Mouse (Mus musculus) common myeloid progenitor, adult 5-6 weeks (primary cell): ENCODE measurements around the gene Uqcc1. TPM values are rescaled to one million over a fixed set of nuclear protein-coding genes. Genes with fewer than 3 reads are reported as not detected.

ENCODE experiments used
- ATAC-seq: replicated peaks from 2 replicates; pipeline ENCODE4 v1.8.0; 2016; ENCODE audit warnings: low read depth, mild to moderate bottlenecking, moderate TSS enrichment, inconsistent platforms; ENCODE audit not compliant: poor library complexity, severe bottlenecking
- total RNA-seq: library from RNA; stranded (forward); fragments of 200-1000, 187-1606 nt; gene quantifications from 2 replicates; pipeline ENCODE4 v1.2.3, GENCODE M21; 2017

Uqcc1 gene
- total RNA-seq, result 58.5 and 105 TPM in 2 replicates

DNA sequence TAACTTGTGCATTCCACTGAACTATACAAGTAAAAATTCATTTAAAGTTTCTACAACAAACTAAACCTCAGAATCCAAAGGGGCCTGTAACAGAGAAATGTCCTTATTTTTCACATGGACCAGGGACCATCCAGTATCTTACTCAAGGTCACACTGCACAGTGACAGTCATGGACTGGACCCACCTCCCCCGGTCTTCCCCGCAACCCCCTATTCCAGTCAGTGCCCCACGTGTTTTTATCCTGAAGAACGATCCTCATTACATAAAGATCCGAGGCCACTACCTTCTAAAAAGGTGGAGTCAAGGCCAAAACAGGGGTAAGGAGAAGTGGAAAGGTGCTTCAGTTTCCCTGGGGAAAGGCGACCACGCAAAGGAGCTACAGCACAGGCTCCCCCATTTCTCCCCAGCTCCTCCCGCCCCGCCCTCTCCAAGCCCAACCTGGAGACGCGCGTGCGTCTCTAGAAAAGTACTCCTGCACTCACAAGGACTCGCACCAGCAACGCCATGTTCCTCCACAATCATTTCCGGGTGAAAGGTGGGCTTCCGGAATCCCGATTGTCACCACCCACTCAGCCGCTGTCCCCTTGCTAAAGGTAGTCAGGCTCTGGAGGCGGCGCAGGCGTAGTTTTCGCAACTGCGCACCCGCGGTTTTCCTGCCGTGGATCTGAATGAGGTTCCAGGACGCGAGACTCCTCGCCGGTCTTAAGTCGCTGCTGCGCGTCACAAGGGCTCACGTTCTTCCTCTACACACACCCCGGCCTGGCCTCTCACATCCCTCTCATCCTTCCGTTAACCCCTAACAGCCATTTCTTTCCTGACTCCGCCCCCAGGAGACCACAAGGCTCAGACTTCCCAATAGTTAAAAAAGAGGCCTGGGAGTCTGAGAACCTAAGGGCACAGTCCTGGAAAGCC lies at the start of gene Uqcc1:
Gene Uqcc1 (minus strand): TSS at position 780 of the 912 bp plus-strand sequence.
- peak; percentile 97 for ATAC-seq

DNA sequence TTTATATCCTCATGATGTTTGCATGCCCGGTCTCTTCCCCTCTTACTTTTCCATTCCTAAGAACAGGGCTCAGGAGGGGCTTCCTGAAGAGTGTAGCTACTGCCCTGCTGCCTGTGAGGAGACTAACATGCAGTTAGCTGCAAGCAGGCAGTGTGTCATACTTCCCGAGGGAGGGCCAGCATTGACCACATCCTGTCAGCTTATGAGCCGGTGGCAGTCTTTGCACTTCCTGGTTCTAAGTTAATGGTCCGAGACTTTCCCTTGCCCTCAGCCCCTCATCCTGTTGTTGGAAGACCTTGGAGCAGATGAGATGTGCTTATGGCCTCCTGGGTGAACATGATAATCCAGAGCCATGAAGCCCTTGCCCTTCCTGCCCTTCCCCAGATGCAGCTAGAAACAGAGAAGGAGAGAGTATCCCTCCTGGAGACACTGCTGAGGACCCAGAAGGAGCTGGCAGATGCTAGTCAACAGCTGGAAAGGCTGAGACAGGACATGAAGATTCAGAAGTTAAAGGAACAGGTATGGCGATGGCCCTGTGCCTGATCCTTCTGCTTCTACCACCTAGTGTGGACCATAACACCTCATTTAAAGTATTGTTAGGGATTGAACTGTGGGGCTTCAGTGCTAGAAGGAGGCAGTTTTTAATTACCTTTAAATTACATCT lies 49.4 kb upstream of the Uqcc1 start:
- peak; percentile 99 for ATAC-seq

DNA sequence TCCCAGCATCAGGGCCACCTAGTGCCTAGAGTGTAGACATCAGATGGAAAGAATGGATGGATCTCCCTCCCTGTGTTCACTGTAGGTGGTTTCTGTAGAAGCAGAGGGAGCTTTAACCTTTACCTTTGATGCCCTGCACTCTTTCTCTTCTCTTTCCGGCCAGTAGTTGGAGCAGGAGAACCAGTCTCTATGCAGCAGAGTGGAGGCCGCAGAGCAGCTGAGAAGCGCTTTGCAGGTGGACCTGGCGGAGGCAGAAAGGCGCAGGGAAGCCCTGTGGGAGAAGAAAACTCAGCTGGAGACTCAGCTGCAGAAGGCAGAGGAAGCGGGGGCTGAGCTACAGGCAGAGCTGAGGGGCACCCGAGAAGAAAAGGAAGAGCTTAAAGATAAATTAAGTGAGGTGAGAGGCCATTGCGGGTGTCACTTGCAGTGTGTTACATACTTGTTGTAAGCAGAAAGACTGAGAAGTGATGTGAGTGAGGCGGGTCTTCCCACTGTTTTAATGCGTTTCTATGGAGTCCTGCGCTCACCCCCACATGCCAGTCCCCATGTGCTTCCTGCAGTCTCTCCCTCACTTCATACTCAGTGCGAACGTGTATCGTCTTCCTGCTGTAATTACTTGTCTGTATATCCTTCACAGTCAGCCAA lies 44.1 kb upstream of the Uqcc1 start:
- ATAC-seq, result no peak

DNA sequence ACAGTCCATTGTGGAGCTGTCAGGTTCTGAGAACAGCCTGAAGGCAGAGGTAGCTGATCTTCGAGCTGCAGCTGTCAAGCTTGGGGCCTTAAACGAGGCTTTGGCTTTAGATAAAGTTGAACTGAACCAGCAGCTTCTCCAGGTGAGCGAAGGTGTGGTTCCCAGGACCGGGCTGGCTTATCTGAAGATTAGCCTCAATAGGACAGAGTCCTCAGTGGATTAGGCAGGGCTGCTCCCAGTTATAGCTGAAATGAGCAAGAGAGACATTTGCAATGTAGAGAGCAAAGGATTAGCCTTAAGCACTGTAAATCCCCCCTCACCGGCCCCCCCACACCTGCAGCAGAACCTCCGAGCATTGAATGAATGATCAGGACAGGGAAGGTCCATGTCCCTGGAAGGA lies 43.2 kb upstream of the Uqcc1 start:
- no peak for ATAC-seq

DNA sequence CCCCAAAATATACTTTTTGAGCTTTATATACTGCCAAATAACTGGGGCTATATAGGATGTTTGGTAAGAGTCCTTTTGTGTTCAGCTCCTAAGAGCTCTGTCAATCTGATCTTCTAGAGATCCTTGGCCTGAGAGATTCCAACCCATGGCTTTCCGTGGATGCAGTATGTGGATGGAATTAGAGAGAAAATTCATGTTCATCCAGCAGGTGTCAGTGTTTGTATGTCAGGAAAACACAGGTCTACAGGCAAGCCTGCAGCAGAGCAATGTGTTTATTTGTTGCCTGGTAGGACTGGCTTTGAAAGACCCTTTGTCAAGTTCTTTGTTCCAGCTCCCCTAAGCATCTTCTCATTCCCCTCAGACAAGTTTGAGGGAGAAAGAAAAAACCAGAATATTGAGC lies 32.9 kb upstream of the Uqcc1 start:
- no peak for ATAC-seq

DNA sequence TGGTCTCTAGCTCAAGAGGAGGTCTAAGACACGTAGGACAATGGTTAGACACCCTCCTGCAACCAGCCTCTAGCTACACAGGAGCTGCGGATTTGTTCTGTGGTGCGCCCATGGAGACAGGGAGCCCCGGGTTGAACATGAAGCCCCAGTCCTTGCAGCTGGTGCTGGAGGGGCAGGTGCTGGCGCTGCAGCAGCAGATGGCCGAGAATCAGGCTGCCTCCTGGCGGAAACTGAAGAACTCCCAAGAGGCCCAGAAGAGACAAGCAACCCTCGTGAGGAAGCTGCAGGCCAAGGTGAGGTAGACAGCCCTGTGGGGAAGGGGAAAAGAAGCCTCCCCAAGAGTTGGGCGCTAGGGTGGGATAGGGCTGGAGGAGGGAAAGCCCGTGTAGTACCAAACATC lies 31.8 kb upstream of the Uqcc1 start:
- no peak for ATAC-seq

DNA sequence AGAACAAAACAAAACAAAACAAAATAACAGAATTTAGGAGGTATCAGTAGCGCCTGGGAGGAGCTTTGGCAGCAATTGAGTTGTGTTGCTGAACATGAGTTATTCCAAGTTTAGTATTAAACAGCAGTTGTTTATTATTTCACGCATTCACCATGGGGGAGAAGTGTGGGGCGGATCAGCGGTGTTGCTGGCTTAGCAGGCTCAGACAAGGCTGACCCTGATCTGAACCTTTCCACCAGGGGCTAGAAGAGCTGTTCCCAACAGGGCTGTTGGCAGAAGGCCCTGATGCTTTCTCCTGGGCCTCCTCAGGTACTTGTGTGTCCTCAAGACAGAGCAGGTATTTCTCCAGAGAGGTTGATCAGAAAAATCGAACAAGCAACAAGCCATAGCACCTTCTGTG lies 29.9 kb upstream of the Uqcc1 start:
- no peak for ATAC-seq

DNA sequence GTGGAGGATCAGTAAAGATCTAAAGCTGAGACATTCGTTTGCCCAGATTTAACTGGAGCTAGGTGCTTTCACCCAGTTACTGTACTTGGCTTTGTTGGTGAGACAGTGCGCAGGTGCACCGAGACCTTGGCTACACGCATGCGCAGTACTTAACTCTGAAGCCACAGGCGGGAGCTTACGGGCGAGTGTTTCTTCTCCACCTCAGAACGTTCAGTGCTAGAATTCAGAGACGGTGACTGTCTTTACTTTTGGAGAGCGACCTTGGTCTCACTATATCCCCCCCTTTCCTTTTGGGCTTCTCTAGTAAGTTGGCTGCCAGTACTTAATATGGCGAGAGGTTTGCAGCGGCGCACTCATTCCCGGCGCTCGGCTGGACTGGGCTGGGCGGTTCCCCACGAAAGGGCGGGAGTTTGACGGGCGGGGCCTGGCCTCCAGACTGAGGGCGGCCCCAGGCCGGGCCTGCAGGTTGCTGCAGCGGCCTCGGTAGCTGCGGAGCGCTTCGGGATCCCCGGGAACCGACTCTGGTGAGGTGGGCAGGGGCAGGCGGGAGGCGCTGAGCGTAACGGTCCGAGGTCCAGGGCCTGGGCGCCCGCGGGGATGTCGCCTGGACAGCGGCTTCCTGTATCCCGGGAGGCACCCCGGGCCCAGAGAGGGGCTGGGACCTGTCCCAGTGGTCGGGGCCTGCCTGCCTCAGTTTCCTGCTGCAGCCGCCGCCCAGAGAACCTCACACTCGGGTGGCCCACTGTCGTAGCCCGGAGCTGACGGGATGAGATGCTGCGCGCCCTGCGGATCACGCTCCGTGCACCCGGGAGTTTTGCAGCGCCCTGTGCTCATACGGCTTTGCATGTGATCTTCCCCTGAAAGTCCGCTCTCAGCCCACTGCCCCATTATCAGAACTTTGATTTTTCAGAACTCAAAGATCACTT lies 26.3 kb upstream of the Uqcc1 start, which contains the start of gene Cep250:
Gene Cep250 (plus strand): TSS at position 325 of the 926 bp plus-strand sequence.
- ATAC-seq, result peak; percentile 96

DNA sequence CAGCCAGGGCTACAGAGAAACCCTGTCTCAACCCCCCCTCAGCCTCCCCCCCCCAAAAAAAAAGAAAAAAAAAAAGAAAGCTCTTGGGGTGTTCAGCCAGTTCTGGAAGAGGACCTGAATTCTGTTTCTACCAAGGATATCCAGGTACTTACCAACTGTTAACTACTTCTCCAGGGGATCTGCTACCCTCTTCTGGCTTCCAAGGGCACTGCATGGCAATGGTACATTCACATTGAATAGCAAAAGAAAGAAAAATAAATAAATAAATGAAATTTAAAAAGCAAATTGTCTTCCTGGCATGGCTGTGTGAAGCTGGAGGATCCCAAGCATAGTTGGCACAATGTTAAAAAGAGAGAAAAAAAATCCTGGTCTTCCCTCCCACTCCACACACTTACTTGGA lies 21.9 kb upstream of the Uqcc1 start:
- peak; percentile 39; the same call in 1 of the 2 replicates for ATAC-seq

DNA sequence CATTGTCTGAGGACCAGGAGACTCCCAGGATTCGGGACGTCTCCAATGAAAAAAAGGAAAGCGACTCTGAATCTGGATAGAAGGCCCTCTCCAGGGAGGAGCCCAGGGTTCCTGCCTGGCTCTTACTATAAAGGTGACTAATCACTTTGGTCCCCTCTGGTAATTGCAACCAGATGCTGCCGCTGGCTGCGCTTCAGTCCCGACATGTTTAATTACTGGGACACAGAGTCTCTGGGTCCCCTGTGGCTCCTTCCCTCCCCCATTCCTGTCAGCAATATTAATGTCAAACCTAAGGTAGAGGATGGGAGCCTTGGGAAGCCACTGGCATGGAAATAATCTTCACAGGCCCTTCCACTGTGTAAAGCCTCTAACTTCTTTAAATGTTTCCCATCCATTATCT lies 19.3 kb upstream of the Uqcc1 start:
- ATAC-seq, result no peak

DNA sequence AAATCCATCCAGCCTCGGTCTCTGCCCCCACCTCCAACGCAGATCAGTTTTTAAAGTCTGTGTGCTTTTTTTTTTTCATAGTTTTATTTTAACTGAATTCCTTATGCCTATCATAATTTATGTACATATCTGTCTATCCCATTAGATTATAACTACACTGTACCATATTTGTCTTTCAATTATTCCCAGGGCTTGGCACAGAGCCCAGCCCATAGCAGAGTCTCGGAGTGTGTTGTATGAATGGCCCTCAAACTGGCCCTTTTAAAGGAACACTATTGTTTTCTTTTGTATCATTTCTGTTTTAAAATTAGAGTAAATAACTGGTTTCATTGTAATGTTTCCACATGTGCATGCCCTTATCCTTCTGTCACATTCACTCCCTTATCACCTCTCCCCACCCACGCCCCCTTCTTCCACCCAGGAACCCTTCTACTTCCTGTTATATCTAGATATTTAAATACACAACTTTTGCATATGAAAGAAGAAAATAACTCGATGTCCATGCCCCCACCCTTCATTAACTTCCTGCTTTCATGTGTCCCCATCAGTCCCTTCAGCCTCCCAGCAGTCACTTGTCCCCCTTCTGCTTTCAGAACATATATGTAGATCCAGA lies 17.4 kb upstream of the Uqcc1 start:
- ATAC-seq, result peak; percentile 31

DNA sequence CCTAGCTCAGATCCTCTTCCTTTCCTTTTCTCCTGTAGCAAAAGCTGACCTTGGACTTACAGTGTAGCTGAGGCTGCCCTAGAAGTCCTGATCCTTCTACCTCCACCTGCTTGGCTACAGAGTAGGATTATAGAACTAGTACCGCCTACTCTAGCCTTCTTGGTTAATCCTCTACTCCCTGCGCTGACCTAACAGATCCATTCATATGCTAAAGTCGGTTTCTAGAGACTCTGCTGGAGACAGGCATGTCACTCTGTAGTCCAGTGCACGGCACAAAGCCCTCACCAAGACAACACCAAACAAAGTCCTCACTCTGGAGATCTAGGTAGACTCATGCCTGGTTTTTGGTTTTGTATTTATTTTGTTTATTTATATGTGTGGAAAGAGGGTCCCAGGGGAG lies 16.4 kb upstream of the Uqcc1 start:
- ATAC-seq, result no peak

DNA sequence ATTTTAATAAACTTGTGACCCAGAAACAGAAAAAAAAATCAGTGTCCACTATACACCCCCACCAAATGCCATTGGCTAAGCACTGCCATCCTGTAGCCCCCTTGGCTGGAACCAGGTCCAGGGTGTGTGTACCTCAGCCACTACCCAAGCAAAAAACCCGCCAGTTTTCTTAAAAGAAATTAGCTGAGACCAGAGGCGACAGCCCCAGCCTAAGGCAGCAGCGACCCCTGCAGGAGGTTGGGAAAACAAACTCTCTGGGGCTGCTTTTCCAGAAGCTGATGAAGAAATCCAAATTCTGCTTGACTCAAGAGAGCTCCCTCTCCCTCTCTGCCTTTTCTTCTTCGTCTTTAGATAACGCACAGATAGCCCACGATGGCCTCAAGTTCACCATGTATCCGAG lies 16.0 kb upstream of the Uqcc1 start:
- ATAC-seq, result peak; percentile 78

DNA sequence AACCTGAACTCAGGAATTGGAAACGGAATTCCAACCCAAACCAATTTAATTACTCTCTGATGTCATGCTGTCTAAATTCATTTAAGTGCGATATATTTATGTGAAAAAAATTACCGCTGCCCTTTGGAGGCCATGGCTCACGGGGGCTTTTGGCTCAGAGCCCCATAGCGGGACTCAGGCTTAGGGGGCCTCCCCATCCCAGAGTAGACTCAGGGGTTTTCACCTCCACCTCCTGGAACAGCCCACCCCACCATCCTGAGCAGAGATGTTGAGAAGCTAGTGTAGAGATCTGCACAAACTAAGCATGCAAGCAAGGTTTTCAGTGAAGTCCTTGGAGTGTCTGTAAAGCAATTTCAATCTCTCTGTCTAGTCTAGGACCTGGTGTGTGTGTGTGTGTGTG lies 15.5 kb upstream of the Uqcc1 start:
- ATAC-seq, result no peak

DNA sequence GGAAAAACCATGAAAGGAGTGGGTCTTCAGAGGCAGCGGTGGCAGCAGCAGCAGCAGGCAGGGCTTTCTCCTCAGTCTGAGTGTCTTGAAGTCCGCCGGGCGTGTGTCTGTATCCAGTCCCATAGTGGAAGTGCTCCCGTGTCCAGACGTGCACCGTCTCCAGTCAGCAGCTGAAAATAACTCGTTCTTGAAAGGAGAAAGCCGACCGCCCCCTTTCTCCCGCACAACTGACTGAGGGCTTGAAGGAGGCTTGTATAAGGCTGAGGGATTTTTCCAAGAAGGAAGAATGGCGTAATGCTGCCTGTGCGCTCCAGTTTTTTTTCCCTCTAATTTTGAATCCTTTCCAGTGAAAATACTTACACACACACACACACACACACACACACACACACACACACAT lies 15.0 kb upstream of the Uqcc1 start, which contains the start of gene Gdf5:
Gene Gdf5 (minus strand): TSS at position 244 of the 400 bp plus-strand sequence.
- ATAC-seq, result no peak

DNA sequence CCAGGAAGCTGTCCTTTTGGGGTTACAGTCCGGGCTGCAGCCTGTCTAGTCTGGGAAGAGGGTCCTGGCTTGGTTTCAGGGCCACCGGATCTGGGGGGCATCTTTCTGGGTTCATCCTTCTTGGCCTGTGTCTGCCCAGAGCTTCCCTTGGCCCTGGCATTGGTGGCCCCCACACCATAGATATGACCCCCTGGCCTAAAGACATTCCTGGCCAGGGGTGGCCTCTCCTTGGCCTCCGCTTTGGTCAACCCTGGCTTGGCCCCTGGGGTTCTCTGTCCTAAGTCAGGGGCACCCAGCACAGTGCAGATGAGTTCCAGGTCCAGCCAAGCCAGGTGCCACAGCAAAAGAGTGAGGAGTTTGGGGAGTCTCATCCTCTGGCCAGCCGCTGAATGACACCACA lies 14.6 kb upstream of the Uqcc1 start:
- no peak for ATAC-seq

DNA sequence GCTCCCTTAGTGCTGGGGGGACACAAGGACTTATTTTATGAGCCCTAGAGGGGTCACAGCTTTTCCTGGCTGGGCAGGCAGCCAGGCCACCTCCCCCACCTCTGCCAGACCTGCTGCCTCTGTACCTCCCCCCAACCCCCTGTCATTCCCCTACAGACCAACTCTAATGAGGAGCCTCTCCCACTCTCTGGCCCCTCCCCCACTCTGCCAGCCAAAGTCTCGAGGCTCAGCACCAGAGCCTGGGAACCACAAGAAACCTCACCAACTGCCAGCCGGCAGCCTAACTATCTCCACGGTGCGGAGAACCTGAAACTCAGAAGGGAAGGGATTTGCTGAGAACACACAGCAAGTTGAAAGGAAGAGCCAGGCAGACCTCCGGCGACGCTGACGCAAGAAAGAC lies 13.4 kb upstream of the Uqcc1 start:
- ATAC-seq, result no peak

DNA sequence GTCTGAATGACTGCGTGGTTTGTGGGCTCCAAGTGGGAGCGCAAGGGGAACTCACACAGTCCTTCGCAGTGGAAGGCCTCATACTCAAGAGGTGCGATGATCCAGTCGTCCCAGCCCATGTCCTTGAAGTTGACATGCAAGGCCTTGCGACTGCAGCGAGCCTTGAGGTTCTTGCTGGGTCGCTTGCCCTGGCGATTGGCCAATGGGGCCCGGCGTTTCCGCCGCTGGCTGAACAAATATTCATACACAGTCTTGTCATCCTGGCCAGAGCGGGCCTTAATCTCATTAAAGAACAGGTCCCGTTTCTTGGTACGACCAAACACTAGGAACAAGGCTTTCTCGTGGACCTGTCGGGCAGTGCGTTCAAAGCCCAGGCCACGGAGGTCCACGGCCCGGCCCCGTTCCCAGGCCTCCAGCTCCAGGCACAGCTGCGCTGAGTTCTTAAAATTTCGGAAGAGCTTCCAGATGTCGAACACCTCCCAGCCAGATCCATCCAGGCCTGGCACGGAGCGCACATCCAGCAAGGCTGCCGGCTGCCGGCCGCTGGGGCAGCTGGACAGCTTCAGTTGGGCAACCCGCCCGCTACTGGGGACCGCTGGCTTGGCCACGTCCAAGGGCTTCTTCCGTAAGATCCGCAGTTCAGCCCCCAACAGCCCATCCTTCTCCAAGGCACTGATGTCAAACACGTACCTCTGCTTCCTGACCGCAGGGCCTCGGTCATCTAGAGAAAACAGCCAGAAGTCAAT lies 11.8 kb upstream of the Uqcc1 start:
- ATAC-seq, result no peak

DNA sequence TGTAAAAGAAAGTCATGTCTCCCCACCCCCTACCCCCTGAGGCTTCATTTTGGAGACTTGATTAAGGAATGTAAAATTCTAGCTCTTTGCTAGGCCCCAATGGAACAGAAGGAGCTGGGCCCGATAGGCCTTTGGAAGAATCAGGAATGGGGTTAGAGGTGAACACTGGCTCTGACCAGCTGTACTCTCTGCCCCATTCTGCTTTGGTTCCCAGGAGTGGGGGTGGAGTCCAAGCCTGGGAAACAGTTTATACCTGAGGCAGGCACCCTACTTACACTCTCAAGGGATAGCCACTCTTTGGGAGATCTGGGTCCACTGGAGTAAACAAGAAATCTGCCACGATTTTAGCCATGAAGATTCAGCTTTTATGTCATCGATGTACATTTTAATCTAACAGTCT lies 10.6 kb upstream of the Uqcc1 start, which contains the start of gene Gm15557:
Gene Gm15557 (plus strand): TSS at position 48 of the 400 bp plus-strand sequence.
- ATAC-seq, result no peak
